Mouse (Mus musculus): ENCODE results near the gene Pfkfb2. TPM values are rescaled to one million over a fixed set of nuclear protein-coding genes. Genes with fewer than 3 reads are reported as not detected.
A peak's percentile ranks its signal among the peaks of the same experiment; 100 is the strongest.

The Pfkfb2 gene
- total RNA-seq (2014; fragmentation: Nextera tagmentation) (42.4 and 47.1 TPM in 2 replicates), total RNA-seq (2017) (48.5 and 53.0 TPM in 2 replicates), polyA plus RNA-seq (2012) (7.0 and 12.5 TPM in 2 replicates)

DNA sequence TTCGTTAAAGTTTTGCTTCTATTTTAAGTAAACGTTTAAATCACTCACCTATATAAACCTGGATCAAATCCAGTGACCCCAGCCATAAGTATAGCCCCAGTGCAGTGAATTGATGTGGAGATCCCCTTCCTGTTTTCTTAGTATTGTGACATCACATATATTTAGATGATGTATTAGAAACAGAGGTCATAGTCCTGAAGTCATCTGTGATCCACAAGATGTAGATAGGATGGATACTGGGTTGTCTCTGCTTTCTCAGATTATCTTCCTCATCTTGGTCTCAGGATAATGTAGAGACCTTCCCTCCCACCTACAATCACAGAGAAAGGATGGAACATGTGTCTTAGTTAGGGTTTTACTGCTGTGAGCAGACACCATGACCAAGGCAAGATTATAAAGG lies at the start of gene Pfkfb2:
TSS of gene Pfkfb2 (minus strand) at position 101 of the 400 bp plus-strand sequence.
- DNase-seq (ENCODE audit: low spot score) = no peak
- H3K36me3 ChIP-seq (replicated peaks) = peaks cover 29% of the 10 kb centered on the region
- H3K4me3 ChIP-seq (ENCODE audit: low read depth, low read length) = no peak within 1 kb of the TSS
- H3K27me3 ChIP-seq (ENCODE audit: insufficient read depth, low read length) = no peaks in the 10 kb centered on the region
- no peak for ATAC-seq (ENCODE audit: extremely low read depth, insufficient number of reproducible peaks, low FRiP score, poor library complexity, severe bottlenecking)
- peaks cover 37% of the 10 kb centered on the region for H3K4me1 ChIP-seq (ENCODE audit: insufficient read depth, low read depth, low read length)
- TF ChIP-seq GATA1 (IDR thresholded peaks at IDR 0.05; ENCODE audit: borderline replicate concordance, low read length) = no peak
- TF ChIP-seq TAL1 (conservative IDR thresholded peaks at IDR 0.05; ENCODE audit: low read depth, low read length) = no peak
- no peak for TF ChIP-seq POLR2AphosphoS5 (IDR thresholded peaks at IDR 0.05; ENCODE audit: insufficient replicate concordance, low read depth, low read length)
- H3K9me3 ChIP-seq (replicated peaks) = no peaks in the 10 kb centered on the region

DNA sequence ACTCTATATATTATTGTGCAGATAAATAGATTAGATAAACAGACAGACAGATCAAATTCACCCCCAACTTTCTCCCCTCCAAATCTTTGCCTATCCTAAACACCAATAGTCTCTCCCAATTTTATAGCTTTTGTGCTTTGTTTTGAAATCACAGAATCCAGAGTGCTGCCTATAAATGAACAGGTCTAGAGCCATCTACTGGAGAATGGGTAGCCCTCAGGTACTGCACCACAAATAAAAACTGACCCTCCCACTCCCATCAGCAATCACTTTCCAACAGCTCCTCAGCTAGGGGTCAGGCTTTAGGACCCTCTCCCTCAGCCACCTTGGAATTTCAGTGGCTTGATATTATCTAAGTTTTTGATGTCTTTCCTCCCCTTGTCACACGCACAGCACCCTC lies 47.6 kb upstream of the Pfkfb2 start:
- no peak overlapping the region for H3K4me3 ChIP-seq (ENCODE audit: low read depth, low read length)
- H3K4me1 ChIP-seq (ENCODE audit: insufficient read depth, low read depth, low read length) = peaks cover 16% of the 10 kb centered on the region
- TF ChIP-seq GATA2 (IDR thresholded peaks at IDR 0.05; ENCODE audit: borderline replicate concordance, low read depth, low read length) (no peak), POLR2AphosphoS5 (IDR thresholded peaks at IDR 0.05; ENCODE audit: insufficient replicate concordance, low read depth, low read length) (no peak), CTCF (IDR thresholded peaks at IDR 0.05; ENCODE audit: low read depth, low read length) (no peak), GATA1 (IDR thresholded peaks at IDR 0.05; ENCODE audit: borderline replicate concordance, low read length) (no peak), TAL1 (conservative IDR thresholded peaks at IDR 0.05; ENCODE audit: low read depth, low read length) (no peak)
- no peaks in the 10 kb centered on the region for H3K9me3 ChIP-seq (replicated peaks)
- H3K27me3 ChIP-seq (ENCODE audit: insufficient read depth, low read length) = no peaks in the 10 kb centered on the region; the same call in 1 of the 2 replicates
- DNase-seq (ENCODE audit: low spot score) (no peak), ATAC-seq (ENCODE audit: extremely low read depth, insufficient number of reproducible peaks, low FRiP score, poor library complexity, severe bottlenecking) (peak; percentile 34; the same call in 1 of the 2 replicates)
- no peaks in the 10 kb centered on the region for H3K36me3 ChIP-seq (replicated peaks)

DNA sequence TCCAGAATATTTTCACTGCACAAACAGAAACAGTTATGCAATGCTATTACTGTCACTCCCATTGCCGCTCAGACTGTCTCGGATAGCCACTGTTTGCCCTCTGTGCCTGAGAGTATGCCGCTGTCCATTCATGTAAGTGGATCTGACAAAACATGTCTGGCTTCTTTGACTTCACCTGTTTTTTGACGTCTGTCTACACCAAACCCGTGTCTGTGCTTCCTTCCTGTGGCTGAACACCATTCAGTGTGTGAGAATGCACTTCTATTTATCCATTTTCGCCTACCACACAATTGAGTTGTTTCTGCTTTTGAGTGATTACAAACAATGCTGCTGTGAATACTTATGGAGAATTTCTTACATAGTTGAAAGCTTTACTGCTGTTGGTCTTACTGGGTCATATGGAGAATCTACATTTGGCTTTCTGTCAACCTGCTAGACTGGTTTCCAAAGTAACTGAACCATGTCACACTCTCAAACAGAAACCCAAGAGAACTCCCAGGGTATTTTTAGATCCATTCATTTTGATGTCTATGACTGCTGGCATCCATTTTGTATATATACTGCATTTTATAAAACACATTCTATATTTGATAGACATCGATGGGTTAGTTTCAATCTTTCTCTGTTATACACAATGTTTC lies 46.8 kb upstream of the Pfkfb2 start:
- Histone ChIP-seq H3K36me3 (replicated peaks) (no peaks in the 10 kb centered on the region), H3K4me1 (ENCODE audit: insufficient read depth, low read depth, low read length) (peaks cover 20% of the 10 kb centered on the region), H3K9me3 (replicated peaks) (no peaks in the 10 kb centered on the region), H3K4me3 (ENCODE audit: low read depth, low read length) (no peak overlapping the region), H3K27me3 (ENCODE audit: insufficient read depth, low read length) (peaks cover 3% of the 10 kb centered on the region)
- DNase-seq (ENCODE audit: low spot score) = no peak
- ATAC-seq (ENCODE audit: extremely low read depth, insufficient number of reproducible peaks, low FRiP score, poor library complexity, severe bottlenecking) = no peak
- TF ChIP-seq POLR2AphosphoS5 (IDR thresholded peaks at IDR 0.05; ENCODE audit: insufficient replicate concordance, low read depth, low read length) (no peak), GATA1 (IDR thresholded peaks at IDR 0.05; ENCODE audit: borderline replicate concordance, low read length) (no peak), TAL1 (conservative IDR thresholded peaks at IDR 0.05; ENCODE audit: low read depth, low read length) (no peak), CTCF (IDR thresholded peaks at IDR 0.05; ENCODE audit: low read depth, low read length) (no peak), GATA2 (IDR thresholded peaks at IDR 0.05; ENCODE audit: borderline replicate concordance, low read depth, low read length) (no peak)

DNA sequence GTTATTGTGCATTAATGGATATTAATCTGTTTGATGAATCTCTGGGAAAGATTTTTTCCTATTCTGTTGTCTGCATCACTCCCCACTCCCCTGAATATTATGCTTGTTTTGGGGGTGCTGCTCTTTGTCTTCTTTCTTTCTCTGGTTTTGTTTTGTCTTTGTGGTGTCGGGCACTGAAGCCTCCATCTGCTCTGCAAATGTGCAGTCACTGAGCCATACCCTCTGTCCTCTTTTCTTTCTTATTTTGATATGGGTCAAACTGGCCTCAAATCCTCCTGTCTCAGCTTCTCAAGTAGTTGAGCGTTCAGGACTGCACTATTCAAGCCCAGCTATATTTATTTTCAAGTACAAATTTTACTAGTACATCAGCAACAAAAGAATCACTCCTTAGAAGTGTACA lies 46.2 kb upstream of the Pfkfb2 start:
- H3K4me1 ChIP-seq (ENCODE audit: insufficient read depth, low read depth, low read length) = peaks cover 25% of the 10 kb centered on the region
- DNase-seq (ENCODE audit: low spot score) = no peak

DNA sequence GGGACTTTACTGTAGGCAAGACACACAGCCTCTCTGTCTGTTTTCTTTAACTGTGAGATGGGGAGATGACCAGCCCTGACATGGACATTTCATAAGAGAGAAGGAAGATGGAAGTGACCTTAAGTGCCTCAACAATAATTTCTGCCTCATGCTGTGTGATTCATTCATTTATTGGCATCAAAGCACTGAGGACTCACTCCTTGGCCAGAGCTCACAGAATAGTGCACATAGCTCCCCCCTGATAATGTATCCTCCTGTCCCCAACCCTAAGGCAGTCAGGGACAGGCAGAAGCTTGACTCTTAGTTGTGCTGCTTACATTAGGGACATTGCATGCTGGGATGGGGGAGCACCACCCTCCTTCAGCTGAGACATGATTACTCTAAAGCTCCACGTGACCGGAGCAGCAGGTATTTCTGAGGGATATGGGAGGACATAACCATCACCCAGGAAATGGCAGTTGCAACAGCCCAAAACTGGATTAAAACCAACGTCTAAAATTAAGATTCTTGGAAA lies 42.0 kb upstream of the Pfkfb2 start:
- ATAC-seq (ENCODE audit: extremely low read depth, insufficient number of reproducible peaks, low FRiP score, poor library complexity, severe bottlenecking) (no peak), DNase-seq (ENCODE audit: low spot score) (no peak)
- Histone ChIP-seq H3K4me1 (ENCODE audit: insufficient read depth, low read depth, low read length) (peaks cover 21% of the 10 kb centered on the region), H3K36me3 (replicated peaks) (no peaks in the 10 kb centered on the region), H3K9me3 (replicated peaks) (no peaks in the 10 kb centered on the region), H3K4me3 (ENCODE audit: low read depth, low read length) (no peak overlapping the region), H3K27me3 (ENCODE audit: insufficient read depth, low read length) (peaks cover 10% of the 10 kb centered on the region)
- TF ChIP-seq GATA2 (IDR thresholded peaks at IDR 0.05; ENCODE audit: borderline replicate concordance, low read depth, low read length) = no peak
- no peak for TF ChIP-seq GATA1 (IDR thresholded peaks at IDR 0.05; ENCODE audit: borderline replicate concordance, low read length)

More for the DNA sequence above, 46.2 kb upstream of the Pfkfb2 start:
- Histone ChIP-seq H3K27me3 (ENCODE audit: insufficient read depth, low read length) (peaks cover 9% of the 10 kb centered on the region), H3K9me3 (replicated peaks) (no peaks in the 10 kb centered on the region), H3K36me3 (replicated peaks) (no peaks in the 10 kb centered on the region), H3K4me3 (ENCODE audit: low read depth, low read length) (no peak overlapping the region)
- ATAC-seq (ENCODE audit: extremely low read depth, insufficient number of reproducible peaks, low FRiP score, poor library complexity, severe bottlenecking) = no peak
- no peak for TF ChIP-seq TAL1 (conservative IDR thresholded peaks at IDR 0.05; ENCODE audit: low read depth, low read length)
- TF ChIP-seq GATA1 (IDR thresholded peaks at IDR 0.05; ENCODE audit: borderline replicate concordance, low read length) = no peak
- no peak for TF ChIP-seq GATA2 (IDR thresholded peaks at IDR 0.05; ENCODE audit: borderline replicate concordance, low read depth, low read length)
- no peak for TF ChIP-seq POLR2AphosphoS5 (IDR thresholded peaks at IDR 0.05; ENCODE audit: insufficient replicate concordance, low read depth, low read length)
- no peak for TF ChIP-seq CTCF (IDR thresholded peaks at IDR 0.05; ENCODE audit: low read depth, low read length)

DNA sequence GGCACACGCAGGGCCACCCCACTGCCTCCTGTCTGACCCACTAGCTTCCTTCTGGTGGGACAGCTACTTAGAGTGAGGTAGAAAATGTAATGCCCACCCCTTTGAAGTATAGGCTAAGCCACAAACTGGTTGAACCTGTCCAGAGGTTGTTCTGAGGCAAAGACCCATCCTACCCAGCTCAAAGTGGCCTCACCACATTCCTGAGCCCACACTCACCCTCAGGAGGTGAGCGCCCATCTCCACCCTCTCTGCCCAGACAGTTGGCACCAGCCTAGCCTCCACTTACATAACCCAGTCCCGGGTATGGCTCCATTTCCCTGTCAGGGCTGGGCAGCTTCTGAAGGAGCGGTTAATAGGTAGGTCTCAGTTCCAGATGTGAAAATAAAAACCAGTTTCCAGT lies 41.4 kb upstream of the Pfkfb2 start:
- TF ChIP-seq TAL1 (conservative IDR thresholded peaks at IDR 0.05; ENCODE audit: low read depth, low read length) (no peak), GATA1 (IDR thresholded peaks at IDR 0.05; ENCODE audit: borderline replicate concordance, low read length) (no peak), CTCF (IDR thresholded peaks at IDR 0.05; ENCODE audit: low read depth, low read length) (no peak)
- ATAC-seq (ENCODE audit: extremely low read depth, insufficient number of reproducible peaks, low FRiP score, poor library complexity, severe bottlenecking) (no peak), DNase-seq (ENCODE audit: low spot score) (no peak)
- H3K4me1 ChIP-seq (ENCODE audit: insufficient read depth, low read depth, low read length) = peaks cover 19% of the 10 kb centered on the region
- peaks cover 10% of the 10 kb centered on the region for H3K27me3 ChIP-seq (ENCODE audit: insufficient read depth, low read length)
- H3K9me3 ChIP-seq (replicated peaks) = no peaks in the 10 kb centered on the region
- H3K4me3 ChIP-seq (ENCODE audit: low read depth, low read length) = no peak overlapping the region
- no peaks in the 10 kb centered on the region for H3K36me3 ChIP-seq (replicated peaks)
